Mouse (Mus musculus): ENCODE measurements around the gene Gorab. TPM values are rescaled to one million over a fixed set of nuclear protein-coding genes. Genes with fewer than 3 reads are reported as not detected.

Gene Gorab
- polyA plus RNA-seq, 1 experiment from 2014 or later: 9.6 TPM

DNA sequence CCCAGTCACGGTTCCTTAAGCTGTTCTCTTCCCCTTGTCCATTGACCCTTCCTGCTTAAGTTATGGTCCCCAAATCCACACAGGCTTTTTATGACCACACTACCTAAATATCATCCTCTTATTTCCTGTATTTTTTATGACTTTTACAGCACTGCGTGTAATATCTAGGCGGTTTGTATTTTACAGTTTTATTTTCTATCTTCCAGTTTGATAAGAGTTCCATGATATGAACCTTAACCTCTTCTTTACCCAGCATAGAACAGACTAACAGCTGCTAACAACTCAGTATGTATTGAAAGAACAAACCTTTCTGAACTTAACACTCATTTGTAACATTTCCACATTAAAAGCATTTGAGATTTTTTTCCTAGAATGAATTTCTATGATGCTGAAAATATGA lies 2.7 kb upstream of the Gorab start:
- TF ChIP-seq EP300 (IDR thresholded peaks at IDR 0.05): no peak
- TF ChIP-seq CTCF (IDR thresholded peaks at IDR 0.05): no peak
- WGBS: 66% methylated on average over 3 of the region's 3 CpGs
- no peak for DNase-seq (ENCODE audit: low spot score)

GRCm38 (mm10) chr1:163391321-163391720 lies 12.1 kb downstream of the Gorab start:
- no peak overlapping the region for H3K9ac ChIP-seq (replicated peaks; ENCODE audit: low read depth)
- no peak overlapping the region for H3K4me2 ChIP-seq (replicated peaks; ENCODE audit: low read depth, low read length)
- 62% methylated on average over 6 of the region's 6 CpGs for WGBS
- H3K36me3 ChIP-seq (ENCODE audit: insufficient read depth, low read length): 0 out of 2 replicates have a peak, but pooled peaks cover 9% of the 10 kb centered on the region
- DNase-seq (ENCODE audit: low spot score): no peak
- H3K4me1 ChIP-seq (ENCODE audit: insufficient read depth, low read depth, low read length): no peaks in the 10 kb centered on the region
- no peak for ATAC-seq
- H3K9me3 ChIP-seq (ENCODE audit: low read length): no peaks in the 10 kb centered on the region
- no peaks in the 10 kb centered on the region for H3K27me3 ChIP-seq (replicated peaks; ENCODE audit: insufficient read depth, low read length)
- H3K27ac ChIP-seq (ENCODE audit: low read length): no peak overlapping the region
- no peak overlapping the region for H3K4me3 ChIP-seq (ENCODE audit: low read depth, low read length)
- TF ChIP-seq EP300 (IDR thresholded peaks at IDR 0.05): no peak
- TF ChIP-seq CTCF (IDR thresholded peaks at IDR 0.05): no peak

More for the DNA sequence above, 2.7 kb upstream of the Gorab start:
- H3K36me3 ChIP-seq (ENCODE audit: insufficient read depth, low read length): no peaks in the 10 kb centered on the region
- no peak overlapping the region for H3K4me3 ChIP-seq (ENCODE audit: low read depth, low read length)
- H3K9me3 ChIP-seq (ENCODE audit: low read length): no peaks in the 10 kb centered on the region
- no peak overlapping the region for H3K27ac ChIP-seq (ENCODE audit: low read length)
- no peaks in the 10 kb centered on the region for H3K27me3 ChIP-seq (replicated peaks; ENCODE audit: insufficient read depth, low read length)
- peaks cover 6% of the 10 kb centered on the region for H3K4me1 ChIP-seq (ENCODE audit: insufficient read depth, low read depth, low read length)
- H3K9ac ChIP-seq (replicated peaks; ENCODE audit: low read depth): no peak overlapping the region
- no peak overlapping the region for H3K4me2 ChIP-seq (replicated peaks; ENCODE audit: low read depth, low read length)
- no peak for ATAC-seq

DNA sequence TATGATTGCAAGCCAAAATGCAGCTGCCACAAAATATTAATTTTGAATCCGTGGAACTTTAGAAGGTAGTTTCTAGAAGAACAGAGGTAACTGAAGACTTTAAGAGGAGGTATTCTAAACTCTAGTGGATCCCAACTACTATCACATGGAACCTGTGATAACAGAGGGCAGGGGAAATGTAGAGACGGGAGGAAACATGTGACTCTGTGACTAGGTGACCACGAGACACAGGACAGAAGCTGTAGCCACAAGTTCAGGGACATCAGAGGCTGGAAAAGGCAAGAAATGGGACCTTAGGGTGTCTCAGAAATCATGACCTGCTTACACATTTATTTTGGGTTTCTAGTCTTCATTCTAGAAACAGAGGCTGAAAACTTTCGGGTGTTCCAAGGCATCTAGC lies 13.4 kb downstream of the Gorab start:
- no peak for ATAC-seq
- H3K9me3 ChIP-seq (ENCODE audit: low read length): no peaks in the 10 kb centered on the region
- H3K36me3 ChIP-seq (ENCODE audit: insufficient read depth, low read length): peaks cover 9% of the 10 kb centered on the region; the same call in 1 of the 2 replicates
- TF ChIP-seq CTCF (IDR thresholded peaks at IDR 0.05): no peak
- TF ChIP-seq EP300 (IDR thresholded peaks at IDR 0.05): no peak
- H3K4me3 ChIP-seq (ENCODE audit: low read depth, low read length): no peak overlapping the region
- H3K4me2 ChIP-seq (replicated peaks; ENCODE audit: low read depth, low read length): no peak overlapping the region
- no peaks in the 10 kb centered on the region for H3K4me1 ChIP-seq (ENCODE audit: insufficient read depth, low read depth, low read length)
- H3K27me3 ChIP-seq (replicated peaks; ENCODE audit: insufficient read depth, low read length): no peaks in the 10 kb centered on the region
- no peak for DNase-seq (ENCODE audit: low spot score)
- H3K27ac ChIP-seq (ENCODE audit: low read length): no peak overlapping the region
- 75% methylated on average over 4 of the region's 4 CpGs for WGBS
- no peak overlapping the region for H3K9ac ChIP-seq (replicated peaks; ENCODE audit: low read depth)

DNA sequence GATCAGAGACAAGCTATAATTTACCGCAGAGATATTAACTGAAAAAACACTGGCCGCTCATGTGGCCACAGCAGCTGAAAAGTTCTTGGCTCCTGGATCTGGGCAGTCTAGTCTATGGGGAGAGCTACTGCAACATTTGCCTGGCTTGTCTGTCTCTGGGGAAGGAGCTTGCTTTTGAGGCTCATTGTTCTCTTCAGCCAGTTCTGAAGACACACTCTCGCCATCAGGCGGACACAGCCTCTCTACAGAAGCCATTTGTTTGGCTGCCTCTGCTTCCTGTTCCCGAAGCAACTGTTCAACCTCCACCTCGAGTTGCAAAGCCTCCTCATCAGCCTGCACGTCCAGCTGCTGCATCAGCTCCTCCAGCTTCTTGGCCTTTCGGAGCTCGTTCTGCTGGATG lies 17.3 kb downstream of the Gorab start:
- WGBS: 81% methylated on average over 9 of the region's 9 CpGs
- DNase-seq (ENCODE audit: low spot score): no peak
- Histone ChIP-seq H3K27ac (ENCODE audit: low read length) (no peak overlapping the region), H3K36me3 (ENCODE audit: insufficient read depth, low read length) (no peaks in the 10 kb centered on the region; the same call in 1 of the 2 replicates), H3K4me2 (replicated peaks; ENCODE audit: low read depth, low read length) (no peak overlapping the region), H3K4me3 (ENCODE audit: low read depth, low read length) (no peak overlapping the region), H3K4me1 (ENCODE audit: insufficient read depth, low read depth, low read length) (no peaks in the 10 kb centered on the region), H3K27me3 (replicated peaks; ENCODE audit: insufficient read depth, low read length) (no peaks in the 10 kb centered on the region), H3K9me3 (ENCODE audit: low read length) (no peaks in the 10 kb centered on the region), H3K9ac (replicated peaks; ENCODE audit: low read depth) (no peak overlapping the region)
- no peak for TF ChIP-seq CTCF (IDR thresholded peaks at IDR 0.05)
- TF ChIP-seq EP300 (IDR thresholded peaks at IDR 0.05): no peak
- ATAC-seq: no peak

GRCm38 (mm10) chr1:163383442-163384027 lies 19.9 kb downstream of the Gorab start:
- ATAC-seq (no peak), DNase-seq (ENCODE audit: low spot score) (no peak)
- Histone ChIP-seq H3K4me1 (ENCODE audit: insufficient read depth, low read depth, low read length) (no peaks in the 10 kb centered on the region), H3K4me3 (ENCODE audit: low read depth, low read length) (no peak overlapping the region), H3K27ac (ENCODE audit: low read length) (no peak overlapping the region), H3K9me3 (ENCODE audit: low read length) (no peaks in the 10 kb centered on the region), H3K4me2 (replicated peaks; ENCODE audit: low read depth, low read length) (no peak overlapping the region), H3K9ac (replicated peaks; ENCODE audit: low read depth) (no peak overlapping the region), H3K36me3 (ENCODE audit: insufficient read depth, low read length) (no peaks in the 10 kb centered on the region; the same call in 1 of the 2 replicates), H3K27me3 (replicated peaks; ENCODE audit: insufficient read depth, low read length) (no peaks in the 10 kb centered on the region)
- 64% methylated on average over 5 of the region's 5 CpGs for WGBS
- TF ChIP-seq CTCF (IDR thresholded peaks at IDR 0.05) (no peak), EP300 (IDR thresholded peaks at IDR 0.05) (no peak)

DNA sequence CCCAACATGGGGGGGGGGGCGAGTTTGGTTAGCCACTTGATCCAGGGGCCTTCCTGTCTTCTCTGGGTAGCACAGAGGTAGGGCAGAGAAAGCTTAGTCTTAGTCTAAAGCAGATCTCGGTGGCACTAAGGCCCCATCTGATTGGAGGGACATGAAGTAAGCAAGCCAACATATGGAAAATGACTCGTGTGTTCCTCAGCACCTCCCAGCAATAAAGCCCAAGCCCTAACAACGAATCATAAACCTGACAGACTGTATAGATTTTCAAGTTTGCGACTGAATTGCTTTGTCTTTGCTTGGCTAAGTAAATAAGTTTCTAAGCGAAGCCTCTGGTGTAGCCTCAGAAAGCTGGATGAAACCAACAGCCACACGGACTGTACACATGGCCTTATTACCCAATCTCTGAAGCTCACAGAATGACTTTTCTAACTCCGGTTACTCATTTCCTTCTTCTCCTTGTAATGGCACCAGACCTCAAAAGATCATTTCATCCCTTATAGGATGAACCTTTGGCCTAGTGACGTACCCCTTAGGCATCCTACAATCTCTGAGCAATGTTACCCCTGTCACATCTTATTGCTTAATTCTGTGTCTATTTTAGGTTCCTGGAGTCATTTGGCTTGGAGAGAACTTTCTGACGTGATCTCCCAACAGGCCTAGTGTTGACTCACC lies 21.3 kb downstream of the Gorab start:
- Histone ChIP-seq H3K9me3 (ENCODE audit: low read length) (no peaks in the 10 kb centered on the region), H3K36me3 (ENCODE audit: insufficient read depth, low read length) (no peaks in the 10 kb centered on the region; the same call in 1 of the 2 replicates), H3K9ac (replicated peaks; ENCODE audit: low read depth) (no peak overlapping the region), H3K4me3 (ENCODE audit: low read depth, low read length) (no peak overlapping the region), H3K27ac (ENCODE audit: low read length) (no peak overlapping the region), H3K27me3 (replicated peaks; ENCODE audit: insufficient read depth, low read length) (no peaks in the 10 kb centered on the region), H3K4me2 (replicated peaks; ENCODE audit: low read depth, low read length) (no peak overlapping the region), H3K4me1 (ENCODE audit: insufficient read depth, low read depth, low read length) (no peaks in the 10 kb centered on the region)
- TF ChIP-seq CTCF (IDR thresholded peaks at IDR 0.05): no peak
- TF ChIP-seq EP300 (IDR thresholded peaks at IDR 0.05): no peak
- DNase-seq (ENCODE audit: low spot score): no peak
- no peak for ATAC-seq
- WGBS: 85% methylated on average over 10 of the region's 10 CpGs
